Mouse (Mus musculus): ENCODE measurements around the gene Cnot4.

- peak; percentile 81 for TF ChIP-seq CTCF (IDR thresholded peaks at IDR 0.05; ENCODE audit: control insufficient read depth, insufficient read depth, low read length)
- no peak for TF ChIP-seq POLR2A (IDR thresholded peaks at IDR 0.05; ENCODE audit: borderline replicate concordance, control insufficient read depth, low read depth, low read length)
Observed at GRCm38 (mm10) chr6:34995265-34995681, 138.3 kb downstream of the Cnot4 start.
